Mouse (Mus musculus): ENCODE measurements around the gene Stom.

Stom gene

GRCm38 (mm10) chr2:35269716-35270260, 67.0 kb downstream of the Stom start:
- no peak for DNase-seq

- DNase-seq: no peak
Measured at GRCm38 (mm10) chr2:35269136-35269535, 67.6 kb downstream of the Stom start.

GRCm38 (mm10) chr2:35267876-35268566, 68.8 kb downstream of the Stom start:
- no peak for DNase-seq

GRCm38 (mm10) chr2:35267156-35267875, 69.5 kb downstream of the Stom start:
- DNase-seq: no peak

GRCm38 (mm10) chr2:35266251-35266905, 70.4 kb downstream of the Stom start:
- DNase-seq: no peak

GRCm38 (mm10) chr2:35265775-35266174, 71.0 kb downstream of the Stom start:
- DNase-seq: no peak

GRCm38 (mm10) chr2:35265296-35265695, 71.5 kb downstream of the Stom start:
- DNase-seq: peak in 1 of 2 experiments; percentile 49

GRCm38 (mm10) chr2:35264095-35264494, 72.7 kb downstream of the Stom start:
- DNase-seq: no peak
